Mouse (Mus musculus) lung, embryonic 14.5 days (tissue): ENCODE results near the gene Faap24. TPM values are rescaled to one million over a fixed set of nuclear protein-coding genes. Genes with fewer than 3 reads are reported as not detected.

ENCODE experiments used
- ATAC-seq: fragments of 200-750 bp; cut with Nextera tagmentation; 2 replicates; pipeline ENCODE4 v1.8.0; 2017; ENCODE audit warnings: mild to moderate bottlenecking, moderate TSS enrichment, moderate library complexity; ENCODE audit not compliant: insufficient read depth
- DNase-seq: peaks from one replicate; pipeline ENCODE4 v3.0.0-alpha.2; 2015
- H3K27ac ChIP-seq: fragments of 300-500 bp; sonication (generic); 2 replicates; pipeline ENCODE4 v1.5.1; 2014; ENCODE audit warnings: low read depth, mild to moderate bottlenecking, moderate library complexity
- H3K27me3 ChIP-seq: fragments of 300-500 bp; sonication (generic); 2 replicates; pipeline ENCODE4 v1.6.1; 2014; ENCODE audit warnings: low read length, control low read depth; ENCODE audit not compliant: insufficient read depth
- H3K36me3 ChIP-seq: fragments of 300-500 bp; sonication (generic); 2 replicates; pipeline ENCODE4 v1.6.1; 2014; ENCODE audit warnings: control low read depth; ENCODE audit not compliant: insufficient read depth
- H3K4me1 ChIP-seq: fragments of 300-500 bp; sonication (generic); 2 replicates; pipeline ENCODE4 v1.6.1; 2014; ENCODE audit warnings: antibody characterized with exemption, control low read depth; ENCODE audit not compliant: insufficient read depth
- H3K4me2 ChIP-seq: fragments of 300-500 bp; sonication (generic); 2 replicates; pipeline ENCODE4 v1.6.1; 2014; ENCODE audit warnings: mild to moderate bottlenecking
- H3K4me3 ChIP-seq: fragments of 300-500 bp; sonication (generic); 2 replicates; pipeline ENCODE4 v1.5.1; 2014; ENCODE audit warnings: low read depth, low read length
- H3K9ac ChIP-seq: fragments of 300-500 bp; sonication (generic); 2 replicates; pipeline ENCODE4 v1.6.1; 2014
- H3K9me3 ChIP-seq: fragments of 300-500 bp; sonication (generic); 2 replicates; pipeline ENCODE4 v1.6.1; 2016; ENCODE audit warnings: low read depth, low read length, control low read depth
- CTCF ChIP-seq: IDR thresholded peaks from 2 replicates; pipeline ENCODE4 v1.5.1; 2016; ENCODE audit warnings: antibody characterized with exemption, low read depth
- WGBS: fragments of 180-500 bp; shearing (Covaris S2); extraction: QIAGEN DNeasy Blood & Tissue Kit; methylation state at CpG from one replicate; pipeline ENCODE4 v1.1.7; 2014; 5-methylcytosine and 5-hydroxymethylcytosine counted together
- polyA plus RNA-seq: library from polyadenylated mRNA; unstranded; fragments of >200 nt; fragmentation: Nextera tagmentation; extraction: Ambion mirVana; gene quantifications from 2 replicates; pipeline ENCODE4 v1.2.1, GENCODE M21; 2014

Gene Faap24
- polyA plus RNA-seq, 1 experiment from 2014 or later = 20.2 TPM

DNA sequence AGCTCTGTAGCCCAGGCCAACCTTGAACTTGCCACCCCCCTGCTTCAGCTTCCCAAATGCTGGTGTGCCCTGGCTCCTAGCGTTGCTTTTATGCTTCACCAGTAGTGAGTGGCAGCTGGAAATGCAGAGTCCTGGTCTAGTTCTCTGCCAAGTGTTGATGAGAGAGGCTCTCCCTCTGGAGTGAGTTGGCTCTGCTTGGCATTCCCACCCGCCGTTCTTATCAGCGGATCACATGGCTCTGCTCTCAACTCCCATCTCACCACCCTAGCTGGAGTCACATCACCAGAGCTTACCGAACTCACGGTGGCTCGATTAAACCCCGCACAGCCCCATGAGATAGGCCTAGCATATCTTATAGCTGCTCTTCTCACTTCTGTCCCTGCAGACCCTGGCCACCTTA, 16.3 kb downstream of the Faap24 start:
- WGBS = 82% methylated on average over 8 of the region's 8 CpGs
- H3K9ac ChIP-seq = no peak overlapping the region
- no peaks in the 10 kb centered on the region for H3K4me1 ChIP-seq

DNA sequence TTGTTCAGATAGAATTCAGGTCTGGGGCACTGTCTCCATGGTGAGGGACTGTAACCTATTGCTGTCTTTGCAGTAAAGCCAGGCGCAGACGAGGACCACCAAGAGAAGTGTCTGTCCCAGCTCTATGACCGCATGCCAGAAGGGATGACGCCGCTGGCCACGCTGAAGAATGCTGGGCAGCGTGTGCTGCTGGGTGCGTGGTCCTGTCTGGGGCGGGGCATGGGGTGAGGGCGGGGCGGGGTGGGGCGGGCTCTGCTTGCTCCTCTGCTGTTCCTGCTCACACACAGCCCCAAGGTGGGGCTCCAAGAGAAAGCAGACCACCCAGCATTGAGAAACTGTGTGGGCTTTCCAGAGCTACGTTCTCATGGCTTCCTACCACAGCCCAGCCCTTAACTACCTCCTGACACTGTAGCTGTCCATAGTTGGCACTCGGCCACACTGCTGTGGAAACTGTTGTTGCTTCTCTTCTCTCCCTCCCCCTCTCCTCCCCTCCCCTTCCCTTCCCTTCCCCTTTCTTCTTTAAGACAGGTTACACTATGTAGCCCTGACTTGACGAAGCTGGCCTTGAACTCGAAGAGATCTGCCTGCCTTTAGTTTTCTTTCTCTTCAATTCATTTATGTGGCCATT, 17.0 kb downstream of the Faap24 start:
- no peak for TF ChIP-seq CTCF
- no peaks in the 10 kb centered on the region for H3K4me1 ChIP-seq
- no peaks in the 10 kb centered on the region for H3K36me3 ChIP-seq
- H3K27ac ChIP-seq = no peak overlapping the region
- DNase-seq (peak; percentile 68), ATAC-seq (peak; percentile 66)
- H3K9ac ChIP-seq = no peak overlapping the region
- peak overlapping the region; percentile 10; the same call in 1 of the 2 replicates for H3K4me2 ChIP-seq
- no peaks in the 10 kb centered on the region for H3K27me3 ChIP-seq
- no peak overlapping the region for H3K4me3 ChIP-seq
- no peaks in the 10 kb centered on the region for H3K9me3 ChIP-seq
- WGBS = 40% methylated on average over 15 of the region's 16 CpGs

More for the DNA sequence above, 16.3 kb downstream of the Faap24 start:
- Histone ChIP-seq H3K4me3 (no peak overlapping the region), H3K27me3 (no peaks in the 10 kb centered on the region), H3K27ac (no peak overlapping the region), H3K4me2 (no peak overlapping the region), H3K9me3 (no peaks in the 10 kb centered on the region), H3K36me3 (no peaks in the 10 kb centered on the region)
- DNase-seq (no peak), ATAC-seq (no peak)
- TF ChIP-seq CTCF = no peak

DNA sequence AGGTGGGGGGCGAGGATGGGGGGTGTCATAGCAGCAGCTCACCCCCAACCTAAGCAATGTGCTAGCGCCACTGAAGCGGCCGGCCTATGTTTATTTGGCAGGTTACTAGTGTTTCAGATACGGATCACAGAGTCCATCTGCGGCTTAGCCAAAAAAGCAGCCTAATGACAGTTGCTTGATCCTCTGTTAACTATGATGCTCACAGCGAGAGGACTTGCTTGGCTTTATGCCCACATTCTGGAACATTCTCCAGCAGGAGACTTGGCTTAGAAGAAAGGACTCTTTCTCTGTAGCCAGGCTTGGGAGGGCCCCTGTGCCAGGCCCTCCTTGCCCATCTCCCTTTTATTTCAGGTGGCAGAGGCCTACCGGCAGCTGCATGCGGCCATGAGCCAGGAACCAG, 20.0 kb downstream of the Faap24 start:
- Histone ChIP-seq H3K4me1 (no peaks in the 10 kb centered on the region), H3K4me2 (no peak overlapping the region), H3K9ac (no peak overlapping the region), H3K36me3 (no peaks in the 10 kb centered on the region), H3K27ac (no peak overlapping the region), H3K9me3 (no peaks in the 10 kb centered on the region), H3K4me3 (no peak overlapping the region), H3K27me3 (no peaks in the 10 kb centered on the region)
- ATAC-seq (no peak), DNase-seq (no peak)
- no peak for TF ChIP-seq CTCF
- WGBS = 67% methylated on average over 9 of the region's 9 CpGs

DNA sequence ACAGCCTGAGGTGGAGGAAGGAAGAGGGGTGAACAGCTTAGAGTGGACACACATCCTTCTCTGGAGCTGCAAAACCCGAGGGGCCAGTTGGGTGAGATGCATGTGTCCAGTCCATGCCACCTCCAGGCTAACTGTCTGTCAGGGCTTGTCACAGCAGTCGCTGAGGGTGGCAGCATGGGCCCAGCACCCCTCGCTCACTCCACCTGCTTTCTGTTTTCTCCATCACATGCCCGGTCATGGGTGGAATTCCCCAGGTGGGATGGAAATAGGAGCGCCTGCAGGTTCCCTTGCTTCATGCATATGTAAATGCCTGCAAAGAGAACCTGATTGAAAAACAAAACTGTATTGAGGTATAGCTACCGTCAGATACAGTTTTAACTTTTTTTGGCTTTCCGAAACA, 22.4 kb downstream of the Faap24 start:
- WGBS = 80% methylated on average over 7 of the region's 7 CpGs
- TF ChIP-seq CTCF = no peak
- Histone ChIP-seq H3K9me3 (no peaks in the 10 kb centered on the region), H3K4me2 (no peak overlapping the region), H3K4me1 (no peaks in the 10 kb centered on the region), H3K4me3 (no peak overlapping the region), H3K9ac (no peak overlapping the region), H3K27me3 (no peaks in the 10 kb centered on the region), H3K36me3 (no peaks in the 10 kb centered on the region), H3K27ac (no peak overlapping the region)
- ATAC-seq (no peak), DNase-seq (no peak)

DNA sequence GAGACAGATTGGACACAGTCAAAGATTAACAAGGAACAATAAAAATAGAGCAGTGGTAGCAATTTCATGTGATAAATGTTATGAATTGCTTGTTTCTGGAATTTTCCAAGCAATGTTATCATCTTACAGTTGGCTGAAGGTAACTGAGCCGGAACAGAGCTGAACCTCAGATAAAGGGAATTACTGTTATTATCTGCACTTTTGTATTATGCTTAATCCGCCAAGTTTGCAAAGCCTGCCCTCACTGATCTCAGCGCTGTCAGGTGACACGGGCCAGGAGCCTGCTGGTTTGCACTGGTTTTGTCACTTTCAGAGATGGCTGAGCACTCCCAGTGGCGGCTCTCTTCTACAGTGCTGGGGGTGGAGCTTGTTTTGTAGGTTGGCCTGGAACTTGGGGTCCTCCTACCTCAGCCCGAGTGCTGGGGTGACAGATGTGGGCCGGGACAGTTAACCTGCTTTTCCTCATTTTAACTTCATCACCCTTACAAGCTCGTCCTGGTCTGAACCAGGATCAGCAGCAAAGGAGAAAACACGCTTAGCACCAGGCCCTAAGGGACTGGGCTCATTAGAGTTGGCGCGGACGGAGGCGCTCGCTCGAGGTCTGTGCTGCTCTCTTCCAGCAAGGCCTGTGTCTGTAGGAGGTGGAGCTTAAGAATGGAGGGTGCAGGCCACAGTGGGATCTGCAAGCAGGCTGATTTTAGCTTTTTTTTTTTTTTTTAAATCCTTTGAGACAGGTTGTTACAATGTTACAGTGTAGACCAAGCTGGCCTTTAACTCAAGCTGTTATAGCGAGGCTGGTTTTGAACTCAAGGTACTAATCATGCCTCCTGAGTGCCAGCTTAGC, 23.3 kb downstream of the Faap24 start:
- Histone ChIP-seq H3K27me3 (no peaks in the 10 kb centered on the region), H3K27ac (no peak overlapping the region), H3K9ac (no peak overlapping the region), H3K36me3 (no peaks in the 10 kb centered on the region), H3K4me3 (no peak overlapping the region), H3K4me2 (no peak overlapping the region), H3K4me1 (no peaks in the 10 kb centered on the region), H3K9me3 (no peaks in the 10 kb centered on the region)
- no peak for TF ChIP-seq CTCF
- DNase-seq = peak; percentile 21
- WGBS = 64% methylated on average over 16 of the region's 16 CpGs
- peak; percentile 60; the same call in 1 of the 2 replicates for ATAC-seq

DNA sequence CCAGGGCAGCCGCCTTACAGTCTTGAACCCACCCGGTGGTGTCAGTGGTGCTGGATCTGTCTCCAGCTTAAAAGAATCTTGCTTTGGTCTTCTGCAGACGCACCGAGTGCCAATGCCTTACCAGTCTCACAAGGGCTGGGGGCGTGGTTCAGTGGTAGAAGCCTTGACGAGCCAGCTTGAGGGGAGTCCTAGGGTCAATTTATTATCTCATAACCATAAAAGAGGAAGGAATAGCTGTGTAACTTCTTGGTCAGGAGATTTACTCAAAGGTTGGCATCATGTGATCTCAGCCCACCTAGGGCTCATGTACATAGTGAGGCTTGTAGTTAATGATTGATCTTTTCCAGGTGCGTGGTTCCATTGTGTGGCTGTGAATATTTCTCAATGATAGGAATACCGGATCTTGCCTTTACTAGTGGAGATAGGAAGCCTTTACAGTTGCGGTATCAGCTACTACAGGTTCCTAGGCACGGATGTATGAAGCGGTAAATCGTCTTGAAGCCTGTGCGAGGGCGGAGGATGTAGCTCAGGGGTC, 24.1 kb downstream of the Faap24 start:
- WGBS = 80% methylated on average over 14 of the region's 14 CpGs
- no peak for DNase-seq
- ATAC-seq = no peak
- H3K4me1 ChIP-seq = no peaks in the 10 kb centered on the region
- H3K4me3 ChIP-seq = no peak overlapping the region
- no peaks in the 10 kb centered on the region for H3K9me3 ChIP-seq
- H3K27ac ChIP-seq = no peak overlapping the region
- H3K36me3 ChIP-seq = no peaks in the 10 kb centered on the region
- no peak overlapping the region for H3K9ac ChIP-seq
- H3K27me3 ChIP-seq = no peaks in the 10 kb centered on the region
- no peak for TF ChIP-seq CTCF
- no peak overlapping the region for H3K4me2 ChIP-seq

DNA sequence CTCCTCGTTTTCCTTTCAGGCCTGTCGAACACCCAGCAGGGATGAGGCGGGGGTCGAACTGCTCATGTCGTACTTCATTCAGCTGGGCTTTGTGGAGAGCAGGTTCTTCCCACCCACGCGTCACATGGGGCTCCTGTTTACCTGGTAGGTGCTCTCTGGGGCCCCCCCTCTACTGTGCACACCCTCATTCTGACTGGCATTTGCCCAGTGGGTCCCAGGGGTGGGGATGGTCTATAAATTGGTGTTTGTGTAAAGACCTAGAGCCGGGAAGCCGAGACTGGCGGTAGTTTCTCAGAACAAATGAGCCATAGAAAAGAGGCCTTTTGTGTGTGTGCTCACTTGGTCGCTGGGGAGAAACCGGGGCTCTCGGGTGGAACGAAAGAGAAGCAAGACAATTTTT, 25.5 kb downstream of the Faap24 start:
- no peaks in the 10 kb centered on the region for H3K9me3 ChIP-seq
- H3K4me1 ChIP-seq = no peaks in the 10 kb centered on the region
- no peak overlapping the region for H3K27ac ChIP-seq
- H3K36me3 ChIP-seq = no peaks in the 10 kb centered on the region
- WGBS = 76% methylated on average over 14 of the region's 14 CpGs
- H3K4me2 ChIP-seq = no peak overlapping the region
- H3K9ac ChIP-seq = no peak overlapping the region
- no peak for ATAC-seq
- no peak for DNase-seq
- H3K4me3 ChIP-seq = no peak overlapping the region
- TF ChIP-seq CTCF = no peak
- H3K27me3 ChIP-seq = no peaks in the 10 kb centered on the region
